Mouse (Mus musculus): ENCODE measurements at regions not wholly inside any gene's neighbourhood (a gene's known extent, or its start where the extent isn't known, plus 50 kb on each side); places are given as distances from the start of the nearest gene placed in this dataset.
A peak's percentile ranks its signal among the peaks of the same experiment; 100 is the strongest.

GRCm38 (mm10) chr1:71472691-71473090 lies 58.0 kb upstream of the Abca12 start:
- intact Hi-C loops (cut with DNase I) = no loop called here
- DNase-seq (ENCODE audit: low spot score in 2 of 2) = no peak

- intact Hi-C loops (cut with DNase I) = no loop called here
- no peak for DNase-seq (ENCODE audit: low spot score in 2 of 2)
Observed at GRCm38 (mm10) chr1:71483149-71483548, 68.4 kb upstream of the Abca12 start.

- intact Hi-C loops (cut with DNase I) = no loop called here
Observed at GRCm38 (mm10) chr1:71494576-71494975, 62.4 kb upstream of the Atic start.

GRCm38 (mm10) chr1:71505898-71506297 lies 51.1 kb upstream of the Atic start:
- peak; percentile 9 to 39 for DNase-seq (ENCODE audit: low spot score in 2 of 2)
- intact Hi-C loops (cut with DNase I) = loop anchor here (5.0 to 10.0 kb wide), 3 partner anchors 219 to 1711 kb away; no protein-coding TSS in a partner anchor

More at GRCm38 (mm10) chr1:71494576-71494975, 62.4 kb upstream of the Atic start:
- DNase-seq (ENCODE audit: low spot score in 2 of 2) = no peak

- intact Hi-C loops (cut with DNase I) = loop anchor here (5.0 to 10.0 kb wide), 3 partner anchors 219 to 1712 kb away; no protein-coding TSS in a partner anchor
- DNase-seq (ENCODE audit: low spot score in 2 of 2) = no peak
Observed at GRCm38 (mm10) chr1:71506534-71506933, 50.4 kb upstream of the Atic start.
